Mouse (Mus musculus) gastrocnemius, postnatal 4 days (tissue): ENCODE results near the gene Pigm. TPM values are rescaled to one million over a fixed set of nuclear protein-coding genes. Genes with fewer than 3 reads are reported as not detected.
A peak's percentile ranks its signal among the peaks of the same experiment; 100 is the strongest.

Experiments
- DNase-seq, 2 experiments: peaks; one replicate each; pipeline ENCODE4 v3.0.0; 2021 to 2022; ENCODE audit warnings: low spot score in 2 of 2, mixed read lengths in 2 of 2
- long read RNA-seq, 2 experiments: library from polyadenylated mRNA; stranded (forward); transcript quantifications; one replicate each; pipeline ENCODE4 v2.0.0; 2021
- total RNA-seq, 2 experiments: library from RNA; stranded (reverse); gene quantifications; 2 replicates each; pipeline ENCODE4 v1.2.3; 2021

The Pigm gene
- 1 to 10 TPM; 7.7 to 9.7 TPM for total RNA-seq
- long read RNA-seq, experiment 1, full-length matches to known transcripts = 15 of 15 reads
- long read RNA-seq, experiment 1, partial matches to known transcripts = 0 of 15 reads
- long read RNA-seq, experiment 1, other reads (novel, unspliced or antisense) = 0 of 15 reads
- long read RNA-seq, experiment 2, full-length matches to known transcripts = 19 of 19 reads
- long read RNA-seq, experiment 2, partial matches to known transcripts = 0 of 19 reads
- long read RNA-seq, experiment 2, other reads (novel, unspliced or antisense) = 0 of 19 reads

GRCm38 (mm10) chr1:172376198-172376667, at the start of gene Pigm:
Gene Pigm, plus strand, starts transcription at chr1:172376546.
- DNase-seq = peak; percentile 95 to 98

- no peak for DNase-seq
Observed at GRCm38 (mm10) chr1:172326684-172327083, 49.7 kb upstream of the Pigm start.

- DNase-seq = no peak
Observed at GRCm38 (mm10) chr1:172327206-172328001, 48.9 kb upstream of the Pigm start.

GRCm38 (mm10) chr1:172328041-172328440, 48.3 kb upstream of the Pigm start:
- no peak for DNase-seq

- DNase-seq = no peak
Observed at GRCm38 (mm10) chr1:172328461-172328860, 47.9 kb upstream of the Pigm start.

- DNase-seq = no peak
Observed at GRCm38 (mm10) chr1:172329131-172329530, 47.2 kb upstream of the Pigm start, which contains the start of gene Kcnj9. Gene Kcnj9, minus strand, starts transcription at chr1:172329318.

GRCm38 (mm10) chr1:172329616-172330015, 46.7 kb upstream of the Pigm start:
- DNase-seq = no peak

GRCm38 (mm10) chr1:172331422-172331947, 44.9 kb upstream of the Pigm start:
- no peak for DNase-seq

GRCm38 (mm10) chr1:172332925-172333324, 43.4 kb upstream of the Pigm start:
- DNase-seq = no peak

- DNase-seq = no peak
Observed at GRCm38 (mm10) chr1:172333512-172333911, 42.8 kb upstream of the Pigm start.

- DNase-seq = no peak
Observed at GRCm38 (mm10) chr1:172335804-172336203, 40.5 kb upstream of the Pigm start.

- DNase-seq = no peak
Observed at GRCm38 (mm10) chr1:172337411-172338185, 38.7 kb upstream of the Pigm start.

- DNase-seq = peak in 1 of 2 experiments; percentile 65
Observed at GRCm38 (mm10) chr1:172340729-172341321, 35.5 kb upstream of the Pigm start, which contains the start of gene Kcnj10. Gene Kcnj10, plus strand, starts transcription at chr1:172341210.

- no peak for DNase-seq
Observed at GRCm38 (mm10) chr1:172341386-172341785, 35.0 kb upstream of the Pigm start.

GRCm38 (mm10) chr1:172342729-172343128, 33.6 kb upstream of the Pigm start:
- no peak for DNase-seq

GRCm38 (mm10) chr1:172343914-172344313, 32.4 kb upstream of the Pigm start:
- DNase-seq = no peak

GRCm38 (mm10) chr1:172344820-172345219, 31.5 kb upstream of the Pigm start:
- DNase-seq = no peak

- DNase-seq = no peak
Observed at GRCm38 (mm10) chr1:172346707-172347106, 29.6 kb upstream of the Pigm start.

GRCm38 (mm10) chr1:172347382-172347781, 29.0 kb upstream of the Pigm start:
- DNase-seq = no peak

GRCm38 (mm10) chr1:172349504-172349903, 26.8 kb upstream of the Pigm start:
- DNase-seq = no peak
